Mouse (Mus musculus) hindbrain, embryonic 14.5 days (tissue): ENCODE results near the gene Efna2. TPM values are rescaled to one million over a fixed set of nuclear protein-coding genes. Genes with fewer than 3 reads are reported as not detected.

Experiments
- ATAC-seq: fragments of 200-750 bp; cut with Nextera tagmentation; 2 replicates; pipeline ENCODE4 v1.8.0; 2017; ENCODE audit warnings: moderate number of reproducible peaks, mild to moderate bottlenecking, moderate TSS enrichment, moderate library complexity; ENCODE audit not compliant: low FRiP score
- DNase-seq: peaks from one replicate; pipeline ENCODE4 v3.0.0-alpha.2; 2015; ENCODE audit warnings: low spot score
- H3K27ac ChIP-seq: fragments of 300-500 bp; sonication (generic); 2 replicates; pipeline ENCODE4 v1.5.1; 2014; ENCODE audit warnings: mild to moderate bottlenecking, moderate library complexity
- H3K27me3 ChIP-seq: fragments of 300-500 bp; sonication (generic); 2 replicates; pipeline ENCODE4 v1.6.1; 2014; ENCODE audit warnings: mild to moderate bottlenecking, low read length, mixed read lengths; ENCODE audit not compliant: control insufficient read depth, insufficient read depth
- H3K36me3 ChIP-seq: fragments of 300-500 bp; sonication (generic); replicated peaks from 2 replicates; pipeline ENCODE4 v1.6.1; 2014; ENCODE audit not compliant: control insufficient read depth, insufficient read depth
- H3K4me1 ChIP-seq: fragments of 300-500 bp; sonication (generic); replicated peaks from 2 replicates; pipeline ENCODE4 v1.6.1; 2014; ENCODE audit warnings: antibody characterized with exemption, low read length, mixed read lengths; ENCODE audit not compliant: control insufficient read depth, insufficient read depth
- H3K4me2 ChIP-seq: fragments of 300-500 bp; sonication (generic); replicated peaks from 2 replicates; pipeline ENCODE4 v1.6.1; 2014; ENCODE audit warnings: mild to moderate bottlenecking, moderate library complexity
- H3K4me3 ChIP-seq: fragments of 300-500 bp; sonication (generic); replicated peaks from 2 replicates; pipeline ENCODE4 v1.5.1; 2014; ENCODE audit warnings: mild to moderate bottlenecking, low read length
- H3K9ac ChIP-seq: fragments of 300-500 bp; sonication (generic); 2 replicates; pipeline ENCODE4 v1.6.1; 2014
- H3K9me3 ChIP-seq: fragments of 300-500 bp; sonication (generic); 2 replicates; pipeline ENCODE4 v1.6.1; 2016; ENCODE audit warnings: low read length; ENCODE audit not compliant: control insufficient read depth
- WGBS: fragments of 180-500 bp; shearing (Covaris S2); extraction: QIAGEN DNeasy Blood & Tissue Kit; methylation state at CpG from one replicate; pipeline ENCODE4 v1.1.7; 2014; 5-methylcytosine and 5-hydroxymethylcytosine counted together
- polyA plus RNA-seq: library from polyadenylated mRNA; unstranded; fragments of >200 nt; fragmentation: Nextera tagmentation; extraction: Ambion mirVana; gene quantifications from 2 replicates; pipeline ENCODE4 v1.2.1, GENCODE M21; 2014

Gene Efna2
- polyA plus RNA-seq, 1 experiment from 2014 or later: 26.2 TPM

- H3K9ac ChIP-seq: no peak overlapping the region
Measured at GRCm38 (mm10) chr10:80135641-80136040, 43.6 kb upstream of the Efna2 start.

DNA sequence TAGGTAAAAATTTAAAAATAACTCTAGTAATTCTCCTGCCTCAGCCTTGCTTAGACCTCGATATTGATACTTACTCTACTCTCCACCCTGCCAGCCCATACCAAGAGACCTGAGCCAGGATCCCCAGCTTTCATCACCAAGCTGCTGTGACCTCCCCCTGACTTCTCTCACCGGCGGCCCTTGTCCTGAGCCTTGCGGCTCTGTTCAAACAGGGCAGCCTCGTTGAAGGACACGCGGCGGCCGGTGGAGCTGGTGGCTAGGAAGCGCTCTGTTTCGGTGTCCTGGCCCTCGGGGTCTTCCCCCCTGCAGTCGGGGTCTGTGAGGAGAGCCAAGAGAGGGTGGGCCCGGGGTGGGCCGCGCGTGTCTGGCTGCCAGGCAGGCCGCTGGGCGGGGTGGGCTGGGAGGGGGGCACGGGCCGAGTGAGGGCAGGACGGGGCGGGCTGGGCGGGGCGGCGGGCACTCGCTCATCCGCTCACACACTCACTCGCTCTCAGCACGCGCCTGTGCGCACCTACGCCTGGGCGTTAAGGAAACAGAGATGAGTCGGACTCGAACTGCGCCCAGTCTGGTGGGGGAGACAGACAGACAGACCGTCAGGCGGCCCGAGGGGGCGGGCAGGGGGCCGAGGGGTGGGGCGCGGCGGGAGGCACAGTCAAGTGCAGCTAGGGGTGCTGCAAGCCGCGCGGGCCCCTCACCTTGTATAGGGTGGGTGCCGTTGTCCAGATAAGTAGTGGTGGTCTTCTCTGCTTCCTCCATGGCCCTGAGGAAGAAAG is 42.9 kb upstream of the Efna2 start:
- Histone ChIP-seq H3K4me3 (peak overlapping the region; percentile 78), H3K27me3 (no peaks in the 10 kb centered on the region), H3K9ac (peak overlapping the region; percentile 93), H3K4me1 (peaks cover 38% of the 10 kb centered on the region), H3K4me2 (peak overlapping the region; percentile 96), H3K36me3 (peaks cover 56% of the 10 kb centered on the region), H3K27ac (peak overlapping the region; percentile 98), H3K9me3 (no peaks in the 10 kb centered on the region)
- 20% methylated on average over 42 of the region's 49 CpGs for WGBS
- no peak for DNase-seq
- ATAC-seq: no peak

More at GRCm38 (mm10) chr10:80135641-80136040, 43.6 kb upstream of the Efna2 start:
- Histone ChIP-seq H3K9me3 (no peaks in the 10 kb centered on the region), H3K4me3 (no peak overlapping the region), H3K36me3 (peaks cover 63% of the 10 kb centered on the region), H3K27ac (no peak overlapping the region), H3K4me1 (peaks cover 41% of the 10 kb centered on the region), H3K27me3 (no peaks in the 10 kb centered on the region), H3K4me2 (no peak overlapping the region; the same call in 1 of the 2 replicates)
- ATAC-seq (no peak), DNase-seq (no peak)
- 89% methylated on average over 1 of the region's 1 CpGs for WGBS

DNA sequence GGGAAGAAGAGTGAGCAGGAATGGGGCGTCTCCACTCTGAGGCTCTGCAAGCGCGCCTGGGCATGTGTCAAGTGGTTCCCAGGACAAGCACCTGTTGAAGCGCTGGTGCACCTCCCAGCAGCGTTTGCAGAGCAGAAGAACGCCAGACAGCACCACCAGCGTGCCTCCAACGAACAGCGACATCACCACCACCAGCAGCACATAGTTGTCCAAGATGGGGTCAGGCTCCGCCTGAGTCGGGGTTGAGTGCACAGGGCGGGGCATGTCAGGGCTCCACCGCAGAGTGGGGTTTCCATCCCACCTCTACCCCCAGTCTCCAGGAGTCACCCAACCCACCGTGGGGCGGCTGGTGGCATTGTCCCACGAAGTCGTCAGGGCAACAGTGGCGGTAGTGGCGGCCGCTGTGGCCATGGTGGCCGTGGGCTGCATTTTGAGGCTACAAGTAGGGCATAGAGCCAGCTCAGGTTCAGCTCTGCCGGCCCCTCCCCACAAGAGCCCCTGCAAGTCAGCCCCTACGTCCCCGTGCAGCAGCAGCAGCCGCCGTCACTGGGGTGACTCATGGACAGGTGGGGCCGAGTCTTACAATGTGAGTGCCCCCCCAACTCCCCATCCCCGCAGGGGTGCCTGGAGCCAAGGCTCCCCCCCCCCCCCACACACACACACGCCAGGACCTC is 42.2 kb upstream of the Efna2 start:
- Histone ChIP-seq H3K4me2 (peak overlapping the region; percentile 96), H3K9ac (peak overlapping the region; percentile 93), H3K36me3 (peaks cover 49% of the 10 kb centered on the region), H3K4me1 (peaks cover 31% of the 10 kb centered on the region), H3K4me3 (peak overlapping the region; percentile 78), H3K9me3 (no peaks in the 10 kb centered on the region), H3K27ac (peak overlapping the region; percentile 98), H3K27me3 (no peaks in the 10 kb centered on the region)
- WGBS: 3% methylated on average over 28 of the region's 29 CpGs
- DNase-seq (no peak), ATAC-seq (0 out of 2 replicates have a peak, but pooled peaks have one; percentile 1)

DNA sequence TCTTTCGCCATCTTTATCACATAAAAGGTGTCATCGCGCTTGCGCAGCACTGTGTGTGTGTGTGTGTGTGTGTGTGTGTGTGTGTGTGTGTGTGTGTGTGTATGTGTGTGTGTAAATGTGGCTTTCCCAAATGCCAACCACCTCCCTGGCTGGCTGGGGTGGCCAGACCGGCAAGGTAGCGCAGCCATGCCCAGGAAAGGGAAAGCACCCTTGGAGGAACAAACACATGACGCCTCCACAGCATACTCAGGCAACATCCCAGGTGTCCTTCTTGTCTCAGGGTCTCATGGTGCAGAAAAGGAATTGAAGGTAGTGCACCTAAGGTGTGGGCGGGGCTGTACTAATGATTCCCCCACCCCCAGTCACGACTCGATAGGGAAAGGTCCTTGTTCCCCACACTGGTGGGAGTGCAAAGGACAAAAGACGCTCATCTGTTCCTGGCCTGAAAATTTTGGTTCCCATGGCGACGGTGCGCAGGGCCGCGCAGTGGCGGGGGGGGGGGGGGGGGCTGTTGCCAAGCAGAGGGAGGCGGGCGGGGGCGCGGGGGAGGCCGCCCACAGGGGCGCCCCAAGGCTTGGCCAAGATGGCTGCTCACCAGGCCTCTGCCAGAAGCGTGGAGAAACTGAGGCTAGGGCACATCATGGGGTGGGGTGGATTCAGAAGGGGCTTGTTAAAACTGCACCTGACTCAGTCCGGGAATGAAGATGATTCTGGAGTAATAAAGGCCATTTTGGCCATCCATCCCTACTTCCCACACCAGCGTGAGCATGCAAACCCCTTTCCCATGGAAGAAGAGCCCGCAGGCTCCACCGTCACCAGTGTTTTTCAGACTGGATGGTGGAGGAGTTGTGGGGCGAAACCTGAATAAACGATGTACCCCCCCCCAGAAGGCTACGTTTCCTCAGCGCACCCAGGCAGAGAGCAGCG is 41.4 kb upstream of the Efna2 start:
- WGBS: 4% methylated on average over 26 of the region's 33 CpGs
- H3K4me2 ChIP-seq: peak overlapping the region; percentile 96
- H3K4me1 ChIP-seq: peaks cover 34% of the 10 kb centered on the region
- H3K9ac ChIP-seq: peak overlapping the region; percentile 93
- peak overlapping the region; percentile 98 for H3K27ac ChIP-seq
- H3K4me3 ChIP-seq: peak overlapping the region; percentile 78
- no peaks in the 10 kb centered on the region for H3K9me3 ChIP-seq
- H3K27me3 ChIP-seq: no peaks in the 10 kb centered on the region
- ATAC-seq (no peak), DNase-seq (no peak)
- H3K36me3 ChIP-seq: peaks cover 41% of the 10 kb centered on the region

DNA sequence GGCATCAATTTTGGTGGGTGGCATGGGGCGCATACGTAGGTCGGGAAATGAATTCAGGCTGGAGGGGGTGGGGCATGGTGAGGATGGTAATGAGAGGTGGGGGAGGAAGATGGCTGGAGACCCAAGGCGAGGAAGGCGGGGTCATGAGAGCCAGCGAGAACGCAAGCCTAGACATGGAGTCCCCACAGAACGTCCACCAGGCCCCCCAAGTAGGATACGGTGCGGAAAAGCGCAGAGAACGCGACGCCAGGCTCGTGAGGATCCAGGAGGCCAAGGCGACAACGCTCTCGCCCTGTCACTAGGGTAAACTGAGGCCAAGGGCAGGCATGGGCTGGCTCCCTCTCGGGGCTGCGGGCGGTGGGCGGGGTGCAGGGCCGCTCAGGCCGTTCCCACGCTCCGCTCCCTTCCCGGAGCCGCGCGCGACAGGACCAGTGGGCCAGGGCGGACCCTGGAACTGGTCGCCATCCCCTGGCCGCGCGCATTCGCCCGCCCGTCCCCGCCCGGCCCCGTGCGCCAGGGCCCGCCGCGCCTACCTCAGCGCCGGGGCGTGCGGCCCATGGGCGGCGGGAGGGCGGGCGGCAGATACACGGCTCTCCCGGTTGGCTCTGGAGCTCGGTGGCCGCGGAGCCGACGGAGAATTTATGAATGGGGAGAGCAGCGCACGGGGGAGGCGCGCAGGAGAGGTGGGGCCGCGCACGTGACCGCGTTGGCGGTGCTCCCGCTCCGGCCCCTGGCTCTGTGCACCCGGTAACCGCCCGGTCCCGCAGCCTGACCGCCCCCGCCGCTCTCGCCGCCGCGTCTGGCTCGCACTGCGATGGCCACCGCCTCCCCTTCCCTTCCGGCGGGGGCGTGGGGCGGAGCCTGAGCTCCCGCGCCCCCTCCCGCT is 40.5 kb upstream of the Efna2 start, which contains the start of gene Atp5d:
Gene Atp5d, plus strand, starts transcription at position 80 of the 886 bp plus-strand sequence.
- peak within 1 kb of the TSS; percentile 98 for H3K27ac ChIP-seq
- no peaks in the 10 kb centered on the region for H3K27me3 ChIP-seq
- DNase-seq (peak; percentile 67), ATAC-seq (0 out of 2 replicates have a peak, but pooled peaks have one; percentile 1)
- H3K36me3 ChIP-seq: peaks cover 37% of the 10 kb centered on the region
- H3K9ac ChIP-seq: peak within 1 kb of the TSS; percentile 93
- no peaks in the 10 kb centered on the region for H3K9me3 ChIP-seq
- H3K4me2 ChIP-seq: peak within 1 kb of the TSS; percentile 96
- 0% methylated on average over 48 of the region's 94 CpGs for WGBS
- peak within 1 kb of the TSS; percentile 78 for H3K4me3 ChIP-seq
- H3K4me1 ChIP-seq: peaks cover 38% of the 10 kb centered on the region

DNA sequence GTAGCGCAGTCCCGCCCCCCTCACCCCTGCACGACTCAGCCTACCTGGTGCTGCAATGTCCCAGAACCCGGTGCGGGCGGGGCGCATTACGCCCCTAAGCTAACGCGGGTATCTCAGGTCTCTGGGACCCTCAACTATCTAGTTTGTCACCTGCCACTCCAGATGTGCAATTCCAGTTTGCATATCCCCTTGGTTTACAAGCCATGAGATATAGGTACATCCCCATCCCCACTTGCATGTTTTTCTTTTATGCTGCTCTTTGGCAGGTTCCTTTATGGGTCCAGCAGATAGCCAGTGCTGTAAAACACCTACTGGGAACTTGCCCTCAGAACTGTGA is 39.9 kb upstream of the Efna2 start:
- Histone ChIP-seq H3K36me3 (peaks cover 37% of the 10 kb centered on the region), H3K4me3 (peak overlapping the region; percentile 78), H3K9me3 (no peaks in the 10 kb centered on the region), H3K4me1 (peaks cover 38% of the 10 kb centered on the region), H3K9ac (peak overlapping the region; percentile 93), H3K4me2 (peak overlapping the region; percentile 96), H3K27me3 (no peaks in the 10 kb centered on the region), H3K27ac (peak overlapping the region; percentile 98)
- DNase-seq (no peak), ATAC-seq (peak; percentile 7; the same call in 1 of the 2 replicates)
- WGBS: 2% methylated on average over 7 of the region's 10 CpGs

GRCm38 (mm10) chr10:80139975-80140665 is 39.2 kb upstream of the Efna2 start:
- ATAC-seq (no peak), DNase-seq (no peak)
- Histone ChIP-seq H3K4me1 (peaks cover 38% of the 10 kb centered on the region), H3K9me3 (no peaks in the 10 kb centered on the region), H3K27me3 (no peaks in the 10 kb centered on the region), H3K36me3 (peaks cover 37% of the 10 kb centered on the region), H3K27ac (peak overlapping the region; percentile 98; the same call in 1 of the 2 replicates), H3K9ac (peak overlapping the region; percentile 93; the same call in 1 of the 2 replicates), H3K4me2 (peak overlapping the region; percentile 96; the same call in 1 of the 2 replicates), H3K4me3 (no peak overlapping the region)
- 78% methylated on average over 11 of the region's 11 CpGs for WGBS

DNA sequence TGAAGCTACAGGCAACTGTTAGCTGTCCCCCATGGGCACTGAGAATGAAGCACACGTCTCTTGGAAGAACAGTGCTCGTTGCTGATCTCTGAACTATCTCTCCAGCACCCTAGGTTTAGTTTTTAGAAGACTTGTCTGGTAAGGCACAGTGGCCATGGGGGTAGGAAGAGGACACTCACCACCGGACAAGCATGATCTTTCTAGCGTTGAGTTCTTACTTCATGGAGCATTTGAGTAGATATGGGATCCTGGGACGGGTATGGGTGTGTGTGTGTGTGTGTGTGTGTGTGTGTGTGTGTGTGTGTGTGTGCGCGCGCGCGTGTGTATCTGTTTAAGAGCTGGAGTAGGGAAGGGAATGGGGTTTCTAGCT is 38.6 kb upstream of the Efna2 start, which contains the start of gene Cbarp:
Gene Cbarp, minus strand, starts transcription at position 170 of the 370 bp plus-strand sequence.
- Histone ChIP-seq H3K9ac (peak within 1 kb of the TSS; percentile 93), H3K9me3 (no peaks in the 10 kb centered on the region), H3K4me1 (peaks cover 38% of the 10 kb centered on the region), H3K27ac (peak within 1 kb of the TSS; percentile 98), H3K4me3 (peak within 1 kb of the TSS; percentile 80), H3K4me2 (peak within 1 kb of the TSS; percentile 97), H3K27me3 (no peaks in the 10 kb centered on the region), H3K36me3 (peaks cover 37% of the 10 kb centered on the region)
- DNase-seq (no peak), ATAC-seq (no peak)
- WGBS: 64% methylated on average over 10 of the region's 10 CpGs
